Mouse (Mus musculus) midbrain, embryonic 16.5 days (tissue): ENCODE results near the gene 1810013L24Rik. TPM values are rescaled to one million over a fixed set of nuclear protein-coding genes. Genes with fewer than 3 reads are reported as not detected.

ENCODE experiments used
- ATAC-seq: fragments of 200-750 bp; cut with Nextera tagmentation; 2 replicates; pipeline ENCODE4 v1.8.0; 2017; ENCODE audit warnings: moderate TSS enrichment
- H3K27ac ChIP-seq: fragments of 300-500 bp; sonication (generic); 2 replicates; pipeline ENCODE4 v1.5.1; 2014; ENCODE audit warnings: mild to moderate bottlenecking, low read length, mixed read lengths
- H3K27me3 ChIP-seq: fragments of 300-500 bp; sonication (generic); 2 replicates; pipeline ENCODE4 v1.6.1; 2014; ENCODE audit warnings: low read depth, low read length, mixed read lengths; ENCODE audit not compliant: control insufficient read depth, insufficient read depth
- H3K36me3 ChIP-seq: fragments of 300-500 bp; sonication (generic); 2 replicates; pipeline ENCODE4 v1.6.1; 2014; ENCODE audit warnings: mild to moderate bottlenecking, low read length, moderate library complexity, mixed read lengths; ENCODE audit not compliant: control insufficient read depth, insufficient read depth
- H3K4me1 ChIP-seq: fragments of 300-500 bp; sonication (generic); 2 replicates; pipeline ENCODE4 v1.6.1; 2014; ENCODE audit warnings: mild to moderate bottlenecking, low read length, mixed read lengths; ENCODE audit not compliant: control insufficient read depth, insufficient read depth
- H3K4me2 ChIP-seq: fragments of 300-500 bp; sonication (generic); 2 replicates; pipeline ENCODE4 v1.6.1; 2014; ENCODE audit warnings: mild to moderate bottlenecking, low read length, mixed read lengths
- H3K4me3 ChIP-seq: fragments of 300-500 bp; sonication (generic); 2 replicates; pipeline ENCODE4 v1.5.1; 2014; ENCODE audit warnings: low read depth, mild to moderate bottlenecking, low read length, moderate library complexity, mixed read lengths
- H3K9ac ChIP-seq: fragments of 300-500 bp; sonication (generic); 2 replicates; pipeline ENCODE4 v1.6.1; 2014; ENCODE audit warnings: low read depth, low read length, mixed read lengths
- H3K9me3 ChIP-seq: fragments of 300-500 bp; sonication (generic); replicated peaks from 2 replicates; pipeline ENCODE4 v1.6.1; 2014; ENCODE audit warnings: mild to moderate bottlenecking, low read length, mixed read lengths; ENCODE audit not compliant: control insufficient read depth, poor library complexity, severe bottlenecking
- WGBS: fragments of 180-500 bp; shearing (Covaris S2); extraction: QIAGEN DNeasy Blood & Tissue Kit; methylation state at CpG from one replicate; pipeline ENCODE4 v1.1.7; 2014; 5-methylcytosine and 5-hydroxymethylcytosine counted together
- polyA plus RNA-seq: library from polyadenylated mRNA; unstranded; fragments of >200 nt; fragmentation: Nextera tagmentation; extraction: Ambion mirVana; gene quantifications from 2 replicates; pipeline ENCODE4 v1.2.1, GENCODE M21; 2015

The 1810013L24Rik gene
- polyA plus RNA-seq, 1 experiment from 2014 or later: 26.0 TPM

GRCm38 (mm10) chr16:8843580-8844175 lies 13.8 kb downstream of the 1810013L24Rik start:
- Histone ChIP-seq H3K4me1 (peaks cover 10% of the 10 kb centered on the region), H3K36me3 (peaks cover 19% of the 10 kb centered on the region), H3K9me3 (no peaks in the 10 kb centered on the region), H3K9ac (no peak overlapping the region), H3K27ac (no peak overlapping the region), H3K4me3 (no peak overlapping the region), H3K4me2 (no peak overlapping the region), H3K27me3 (no peaks in the 10 kb centered on the region)
- no peak for ATAC-seq
- WGBS: 91% methylated on average over 3 of the region's 3 CpGs

- Histone ChIP-seq H3K9ac (no peak overlapping the region), H3K4me1 (peaks cover 12% of the 10 kb centered on the region), H3K9me3 (no peaks in the 10 kb centered on the region), H3K27me3 (no peaks in the 10 kb centered on the region), H3K36me3 (peaks cover 15% of the 10 kb centered on the region), H3K4me2 (no peak overlapping the region), H3K4me3 (no peak overlapping the region), H3K27ac (no peak overlapping the region)
- no peak for ATAC-seq
- 81% methylated on average over 4 of the region's 4 CpGs for whole genome bisulfite sequencing
Observed at GRCm38 (mm10) chr16:8845986-8846385, 16.1 kb downstream of the 1810013L24Rik start.

GRCm38 (mm10) chr16:8848309-8849068 lies 18.6 kb downstream of the 1810013L24Rik start:
- H3K4me2 ChIP-seq: no peak overlapping the region
- no peak overlapping the region for H3K27ac ChIP-seq
- peaks cover 11% of the 10 kb centered on the region; the same call in 1 of the 2 replicates for H3K36me3 ChIP-seq
- 93% methylated on average over 4 of the region's 4 CpGs for WGBS
- H3K27me3 ChIP-seq: no peaks in the 10 kb centered on the region
- no peaks in the 10 kb centered on the region for H3K9me3 ChIP-seq
- ATAC-seq: no peak
- no peak overlapping the region for H3K4me3 ChIP-seq
- H3K4me1 ChIP-seq: peaks cover 14% of the 10 kb centered on the region
- H3K9ac ChIP-seq: no peak overlapping the region

- ATAC-seq: no peak
- H3K4me2 ChIP-seq: no peak overlapping the region
- H3K4me1 ChIP-seq: peaks cover 14% of the 10 kb centered on the region
- H3K9me3 ChIP-seq: no peaks in the 10 kb centered on the region
- no peak overlapping the region for H3K9ac ChIP-seq
- H3K36me3 ChIP-seq: 0 out of 2 replicates have a peak, but pooled peaks cover 5% of the 10 kb centered on the region
- H3K27me3 ChIP-seq: no peaks in the 10 kb centered on the region
- H3K4me3 ChIP-seq: no peak overlapping the region
- H3K27ac ChIP-seq: no peak overlapping the region
- 84% methylated on average over 1 of the region's 1 CpGs for WGBS
Observed at GRCm38 (mm10) chr16:8849929-8850328, 20.0 kb downstream of the 1810013L24Rik start.

GRCm38 (mm10) chr16:8855143-8855542 lies 25.2 kb downstream of the 1810013L24Rik start:
- Histone ChIP-seq H3K27ac (no peak overlapping the region), H3K36me3 (peaks cover 2% of the 10 kb centered on the region; the same call in 1 of the 2 replicates), H3K4me3 (no peak overlapping the region), H3K27me3 (no peaks in the 10 kb centered on the region), H3K4me2 (no peak overlapping the region), H3K9ac (no peak overlapping the region), H3K4me1 (peaks cover 4% of the 10 kb centered on the region), H3K9me3 (no peaks in the 10 kb centered on the region)
- WGBS: 98% methylated on average over 2 of the region's 2 CpGs
- no peak for ATAC-seq

GRCm38 (mm10) chr16:8856820-8857219 lies 26.9 kb downstream of the 1810013L24Rik start:
- H3K4me1 ChIP-seq: no peaks in the 10 kb centered on the region; the same call in 1 of the 2 replicates
- no peaks in the 10 kb centered on the region for H3K27me3 ChIP-seq
- 87% methylated on average over 2 of the region's 2 CpGs for WGBS
- H3K9ac ChIP-seq: no peak overlapping the region
- no peak overlapping the region for H3K27ac ChIP-seq
- H3K4me3 ChIP-seq: no peak overlapping the region
- H3K4me2 ChIP-seq: no peak overlapping the region
- peaks cover 7% of the 10 kb centered on the region for H3K36me3 ChIP-seq
- H3K9me3 ChIP-seq: no peaks in the 10 kb centered on the region
- no peak for ATAC-seq

- peaks cover 7% of the 10 kb centered on the region for H3K36me3 ChIP-seq
Observed at GRCm38 (mm10) chr16:8862336-8862987, 32.6 kb downstream of the 1810013L24Rik start.

GRCm38 (mm10) chr16:8864223-8864631 lies 34.3 kb downstream of the 1810013L24Rik start:
- no peak overlapping the region for H3K4me3 ChIP-seq
- peaks cover 7% of the 10 kb centered on the region for H3K36me3 ChIP-seq
- no peak overlapping the region for H3K27ac ChIP-seq
- H3K9ac ChIP-seq: no peak overlapping the region
- no peak for ATAC-seq
- 65% methylated on average over 4 of the region's 4 CpGs for WGBS
- H3K9me3 ChIP-seq: 0 out of 2 replicates have a peak, but pooled peaks cover 3% of the 10 kb centered on the region
- H3K4me2 ChIP-seq: no peak overlapping the region
- H3K4me1 ChIP-seq: peaks cover 4% of the 10 kb centered on the region; the same call in 1 of the 2 replicates
- H3K27me3 ChIP-seq: no peaks in the 10 kb centered on the region

More at GRCm38 (mm10) chr16:8862336-8862987, 32.6 kb downstream of the 1810013L24Rik start:
- WGBS: 90% methylated on average over 5 of the region's 5 CpGs
- no peaks in the 10 kb centered on the region for H3K27me3 ChIP-seq
- H3K4me3 ChIP-seq: no peak overlapping the region
- no peak for ATAC-seq
- H3K4me2 ChIP-seq: no peak overlapping the region
- H3K4me1 ChIP-seq: peaks cover 4% of the 10 kb centered on the region; the same call in 1 of the 2 replicates
- H3K27ac ChIP-seq: no peak overlapping the region
- H3K9ac ChIP-seq: no peak overlapping the region
- 0 out of 2 replicates have a peak, but pooled peaks cover 3% of the 10 kb centered on the region for H3K9me3 ChIP-seq
